Mouse (Mus musculus) cerebellum, adult 2 months (tissue): ENCODE measurements around the gene Tpra1.

Source experiments
- CTCF ChIP-seq: fragments of 200-500 bp; IDR thresholded peaks from 2 replicates; pipeline ENCODE4 v1.5.1; 2011; ENCODE audit warnings: low read depth, mild to moderate bottlenecking, control low read depth, low read length, moderate library complexity, borderline replicate concordance; ENCODE audit not compliant: insufficient read depth
- POLR2A ChIP-seq: fragments of 200-500 bp; IDR thresholded peaks from 2 replicates; pipeline ENCODE4 v1.6.1; 2011; ENCODE audit warnings: low read length, control low read depth, borderline replicate concordance; ENCODE audit not compliant: insufficient read depth

DNA sequence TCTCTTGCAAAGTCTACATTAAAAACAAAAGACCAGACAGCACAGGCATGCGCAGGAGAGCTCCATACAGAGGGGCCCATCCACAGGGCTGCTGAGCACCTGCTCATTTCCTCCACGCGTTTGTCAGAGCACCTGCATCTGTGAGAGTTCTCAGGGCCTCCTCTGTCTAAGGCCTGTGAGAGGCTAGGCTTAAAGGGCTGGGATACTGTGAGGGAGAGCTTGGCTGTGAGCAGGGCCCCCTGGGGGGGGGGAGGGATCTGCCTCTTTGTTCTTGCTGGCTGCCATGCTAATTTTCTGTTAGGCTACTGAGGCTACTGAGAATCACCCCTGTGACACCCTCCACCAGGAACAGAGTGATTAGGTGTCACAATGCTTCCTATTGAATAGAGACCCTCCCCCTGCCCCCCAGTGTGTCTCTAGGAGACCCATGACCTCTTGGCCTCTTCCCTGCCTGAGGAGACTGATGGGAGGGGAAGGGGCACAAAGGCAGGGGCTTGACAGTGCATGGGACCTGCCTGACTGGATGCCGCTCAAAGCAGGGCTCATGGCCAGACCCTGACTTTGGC lies 23.7 kb downstream of the Tpra1 start:
- TF ChIP-seq POLR2A (no peak), CTCF (no peak)
